Mouse (Mus musculus) lung, postnatal 10 days (tissue): ENCODE data around the gene Rasip1.
"Not testable (repeated sequence)": the region's sequence is repeated elsewhere in the genome, so short reads cannot be mapped to it uniquely, and the experiment has no call there.

Source experiments
- DNase-seq: peaks from one replicate; pipeline ENCODE4 v3.0.0; 2021

Gene Rasip1

DNA sequence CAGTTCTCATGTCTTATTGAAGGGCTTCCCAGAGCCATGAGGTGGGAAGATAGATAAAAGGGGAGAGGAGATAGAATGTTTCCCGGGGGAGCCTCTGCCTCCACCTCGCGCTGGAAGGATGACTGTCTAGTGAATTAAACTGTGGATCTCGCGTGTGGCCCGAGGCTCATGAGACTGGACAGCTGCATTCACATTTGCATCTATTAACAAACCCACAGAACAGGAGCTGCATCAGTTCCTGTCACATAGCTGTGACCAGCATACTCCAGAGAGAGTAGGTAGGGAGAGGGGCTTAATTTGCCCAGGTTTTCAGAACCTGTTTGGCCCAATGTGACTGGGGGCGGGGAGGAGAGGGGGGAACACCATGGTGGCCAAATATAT lies 18.3 kb downstream of the Rasip1 start:
- DNase-seq = no peak

DNA sequence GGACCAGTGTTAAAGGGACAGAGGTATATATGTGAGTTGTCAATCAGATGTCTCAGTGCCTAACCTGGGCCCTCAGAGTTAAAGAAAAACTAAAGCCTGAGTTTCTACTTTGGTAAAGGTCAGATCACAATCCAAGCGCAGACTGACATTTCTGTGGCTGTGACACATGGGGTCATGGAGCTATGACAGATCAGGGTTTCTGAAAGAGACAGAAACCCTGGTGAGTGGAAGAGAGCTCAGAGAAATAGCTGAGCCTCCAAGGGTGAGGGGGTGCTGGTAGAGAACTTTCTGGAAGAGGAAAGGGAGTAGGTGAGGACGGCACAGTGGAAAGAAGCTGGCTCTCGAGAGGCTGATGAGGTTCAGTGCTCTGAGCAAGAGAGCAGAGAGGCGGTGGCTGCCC lies 19.4 kb downstream of the Rasip1 start:
- no peak for DNase-seq

DNA sequence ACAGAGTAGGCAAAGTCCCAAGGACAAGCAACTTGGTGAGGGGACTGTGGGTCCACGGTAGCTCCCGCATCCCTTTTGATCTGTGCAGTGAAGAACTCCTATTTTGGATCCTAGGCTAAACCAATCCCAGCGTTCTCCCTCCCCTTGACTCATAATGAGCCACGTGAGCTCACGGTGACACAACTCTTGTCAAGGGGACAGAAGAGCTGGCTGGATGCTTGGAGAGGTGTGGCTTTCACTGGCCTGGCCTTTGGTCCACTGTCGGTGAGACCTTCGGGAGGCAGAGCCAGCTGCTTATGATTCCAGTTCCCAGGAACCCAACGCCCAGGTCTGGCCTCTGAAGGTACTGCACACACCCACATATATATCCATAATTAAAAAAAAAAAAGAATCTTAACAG lies 22.1 kb downstream of the Rasip1 start:
- DNase-seq = no peak

DNA sequence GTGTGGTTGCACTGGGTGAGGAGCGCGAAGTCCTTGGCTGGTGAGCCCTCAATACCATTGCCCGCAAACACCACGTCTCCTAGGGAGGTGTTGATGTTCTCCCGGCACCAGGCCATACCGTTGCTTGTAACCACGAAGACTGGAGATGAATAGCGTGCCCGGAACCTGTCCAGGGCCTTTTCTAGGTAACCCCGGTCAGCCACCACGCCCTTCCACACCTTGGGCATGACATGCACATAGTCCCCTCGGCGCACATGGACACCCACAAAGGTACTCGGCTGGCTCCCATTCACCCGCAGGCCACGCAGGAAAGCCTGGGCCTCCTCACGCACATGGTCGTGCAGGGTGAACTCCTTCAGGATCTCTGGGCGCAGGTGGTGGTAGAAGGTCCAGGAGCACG lies 23.2 kb downstream of the Rasip1 start:
- DNase-seq = not testable (repeated sequence)

DNA sequence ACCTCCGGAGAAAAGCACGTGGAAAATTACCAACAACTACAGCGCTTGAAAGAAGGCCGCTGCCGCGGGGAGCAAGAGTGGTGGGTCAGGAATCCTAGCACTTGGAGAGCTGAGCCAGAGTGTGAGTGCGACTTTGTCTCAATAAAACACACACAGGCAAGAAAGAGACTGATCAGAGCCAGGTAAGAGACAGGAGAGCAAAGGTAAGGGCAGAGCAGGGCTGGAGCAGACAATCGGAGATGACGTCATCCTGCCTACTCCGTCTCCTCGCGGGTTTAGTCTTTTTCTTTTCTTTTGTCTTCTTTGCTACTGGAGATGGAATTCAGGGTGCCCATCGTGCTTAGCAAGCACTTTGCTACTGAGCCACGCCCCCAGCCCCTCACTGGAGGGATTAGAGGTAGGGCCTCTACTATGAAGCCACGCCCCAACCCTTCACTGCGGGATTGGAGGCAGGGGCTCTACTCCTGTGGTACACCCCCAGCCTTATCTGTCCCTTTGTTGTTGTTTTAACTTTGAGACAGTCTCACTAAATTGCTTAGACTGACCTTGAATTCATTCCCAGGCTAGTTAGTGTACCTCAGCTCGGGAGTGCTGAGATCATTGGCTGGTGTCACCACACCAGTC lies 27.2 kb downstream of the Rasip1 start:
- DNase-seq = peak; percentile 27

DNA sequence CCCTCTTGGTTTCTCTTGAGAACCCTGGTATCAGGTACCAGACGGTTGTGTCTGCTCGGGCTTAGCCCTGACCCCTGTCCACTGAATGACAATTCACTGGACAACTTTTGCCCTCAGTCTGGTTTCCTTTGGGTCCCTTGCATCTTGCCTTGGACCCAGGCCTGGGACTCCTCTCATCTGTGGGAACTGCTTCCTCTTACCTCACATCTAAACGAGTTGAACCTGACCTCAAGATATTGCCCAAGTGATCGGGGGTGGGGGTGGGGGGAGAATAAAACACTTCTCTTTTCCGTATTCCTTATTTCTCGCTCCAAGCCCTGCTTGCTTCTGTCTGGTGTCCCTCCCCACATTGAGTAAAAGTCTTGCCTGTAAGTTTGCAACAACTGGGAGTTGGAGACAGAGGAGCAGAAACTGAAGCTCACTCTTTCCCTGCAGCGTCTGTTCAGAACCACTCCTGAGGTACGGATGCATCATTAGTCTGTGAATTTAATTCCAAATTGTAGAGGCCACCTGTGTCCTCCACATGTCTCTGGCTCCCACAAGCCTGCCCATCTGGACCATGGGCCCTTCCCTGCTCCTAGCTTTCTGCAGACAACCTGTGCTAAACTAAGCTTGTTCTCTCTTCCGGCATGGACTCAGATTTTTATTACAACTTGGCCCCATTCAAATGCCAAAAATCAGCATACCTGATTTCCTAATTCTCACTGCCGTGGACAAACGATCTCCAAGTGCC lies 33.6 kb downstream of the Rasip1 start:
- DNase-seq = no peak

DNA sequence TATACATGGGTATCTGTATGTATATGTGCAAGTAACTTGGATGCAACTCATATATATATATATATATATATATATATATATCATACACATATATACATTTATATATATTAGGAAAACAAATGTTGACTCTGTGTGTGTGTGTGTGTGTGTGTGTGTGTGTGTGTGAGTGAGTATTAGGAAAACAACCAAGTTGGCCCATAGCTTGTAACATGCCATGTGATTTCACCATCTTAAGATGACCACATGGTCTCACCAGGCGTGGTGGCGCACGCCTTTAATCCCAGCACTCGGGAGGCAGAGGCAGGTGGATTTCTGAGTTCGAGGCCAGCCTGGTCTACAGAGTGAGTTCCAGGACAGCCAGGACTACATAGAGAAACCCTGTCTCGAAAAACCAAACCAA lies 34.4 kb downstream of the Rasip1 start:
- DNase-seq = not testable (repeated sequence)

DNA sequence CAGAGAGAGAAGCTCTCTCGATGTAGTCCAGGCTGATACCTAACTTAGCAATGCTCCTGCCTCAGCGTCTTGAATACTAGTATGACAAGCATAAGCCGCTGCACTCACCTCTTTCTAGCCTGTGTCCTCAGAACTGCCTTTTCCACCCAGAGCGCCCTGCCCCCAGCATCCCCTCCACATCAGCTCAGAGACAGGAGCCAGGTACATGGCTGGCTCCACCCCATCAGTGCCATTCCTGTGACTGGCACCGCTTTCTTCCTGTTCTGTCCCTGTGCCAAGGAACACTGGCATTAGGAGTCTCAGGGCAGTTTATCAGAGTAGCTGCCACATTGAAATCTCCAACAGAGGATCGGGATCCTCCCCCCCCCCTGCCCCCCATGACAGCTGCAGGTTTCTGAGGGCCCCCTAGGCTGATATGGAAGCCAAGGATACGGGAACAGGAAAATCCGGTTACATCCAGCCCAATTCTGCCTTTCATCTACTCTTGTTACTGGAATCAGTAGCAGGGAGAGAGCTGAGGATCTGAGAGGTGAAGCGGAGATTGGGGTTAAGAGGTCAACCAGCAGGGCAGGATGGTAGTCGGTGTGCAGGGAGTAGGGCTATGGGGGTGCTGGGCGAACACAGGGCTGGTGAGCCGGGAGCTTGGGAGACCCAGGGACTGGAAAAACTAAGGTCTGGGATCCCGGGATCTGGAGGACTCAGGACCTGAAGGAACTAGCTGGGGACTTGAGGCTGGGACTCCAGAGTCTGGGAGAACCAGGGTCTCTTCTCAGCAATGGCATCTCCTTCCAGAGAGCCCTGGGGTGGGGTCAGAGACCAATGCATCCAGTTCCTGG lies 38.2 kb downstream of the Rasip1 start:
- DNase-seq = no peak

DNA sequence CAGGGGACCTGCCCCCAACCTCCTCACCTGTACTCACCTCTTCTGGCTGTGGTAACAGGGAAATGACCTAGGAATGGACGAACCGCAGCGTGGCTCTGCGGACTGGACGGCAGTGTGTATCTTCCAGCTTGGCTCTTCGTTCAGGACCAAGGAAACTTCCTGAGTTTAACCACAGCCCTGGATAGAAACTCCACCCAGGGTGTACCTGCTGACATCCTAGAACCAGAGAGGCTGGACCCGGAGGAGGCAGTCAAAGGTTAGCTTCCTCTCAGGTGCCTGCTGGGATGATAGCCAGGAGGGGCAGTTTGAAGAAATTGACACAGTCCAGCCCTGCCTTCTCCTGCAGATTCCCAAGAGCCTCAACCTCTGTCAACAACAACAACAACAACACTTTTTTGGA lies 38.9 kb downstream of the Rasip1 start, which contains the start of gene Fut2:
Gene Fut2 (minus strand): TSS at position 234 of the 400 bp plus-strand sequence.
- no peak for DNase-seq

DNA sequence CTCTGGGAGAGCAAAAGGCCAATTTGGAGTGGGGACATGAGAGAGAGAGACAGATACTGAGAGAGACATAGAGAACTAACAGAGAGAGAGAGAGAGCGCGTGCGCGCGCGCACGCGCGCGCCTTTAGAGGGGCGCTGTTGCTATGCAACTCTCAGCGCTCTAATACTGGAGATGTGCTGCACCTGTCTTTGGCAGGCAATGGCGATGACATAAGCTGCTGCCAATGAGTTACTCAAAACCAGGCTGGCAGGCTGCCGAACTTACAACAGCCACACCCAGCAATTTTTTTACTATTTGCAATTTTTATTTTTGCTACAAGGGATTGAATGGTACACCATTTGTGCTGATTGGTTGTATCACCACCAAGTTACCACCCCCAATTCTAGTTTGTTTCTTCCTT lies 40.5 kb downstream of the Rasip1 start:
- no peak for DNase-seq

DNA sequence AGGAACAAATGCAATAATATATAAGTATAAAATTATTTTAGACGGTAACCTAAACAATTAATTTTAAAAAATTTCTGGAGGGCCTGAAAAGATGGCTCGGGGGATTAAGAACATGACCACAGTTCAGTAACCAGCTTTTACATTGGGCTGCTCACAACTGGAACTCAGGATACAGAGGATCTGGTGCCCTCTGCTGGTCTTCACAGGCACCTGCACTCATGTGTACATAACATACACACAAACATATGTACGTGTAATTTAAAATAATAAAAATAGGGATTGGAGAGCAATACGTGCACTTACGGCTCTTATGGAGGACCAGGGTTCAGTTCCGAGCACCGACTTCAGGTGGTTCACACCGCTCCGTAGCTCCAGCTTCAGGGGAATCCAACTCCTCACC lies 41.6 kb downstream of the Rasip1 start:
- no peak for DNase-seq

DNA sequence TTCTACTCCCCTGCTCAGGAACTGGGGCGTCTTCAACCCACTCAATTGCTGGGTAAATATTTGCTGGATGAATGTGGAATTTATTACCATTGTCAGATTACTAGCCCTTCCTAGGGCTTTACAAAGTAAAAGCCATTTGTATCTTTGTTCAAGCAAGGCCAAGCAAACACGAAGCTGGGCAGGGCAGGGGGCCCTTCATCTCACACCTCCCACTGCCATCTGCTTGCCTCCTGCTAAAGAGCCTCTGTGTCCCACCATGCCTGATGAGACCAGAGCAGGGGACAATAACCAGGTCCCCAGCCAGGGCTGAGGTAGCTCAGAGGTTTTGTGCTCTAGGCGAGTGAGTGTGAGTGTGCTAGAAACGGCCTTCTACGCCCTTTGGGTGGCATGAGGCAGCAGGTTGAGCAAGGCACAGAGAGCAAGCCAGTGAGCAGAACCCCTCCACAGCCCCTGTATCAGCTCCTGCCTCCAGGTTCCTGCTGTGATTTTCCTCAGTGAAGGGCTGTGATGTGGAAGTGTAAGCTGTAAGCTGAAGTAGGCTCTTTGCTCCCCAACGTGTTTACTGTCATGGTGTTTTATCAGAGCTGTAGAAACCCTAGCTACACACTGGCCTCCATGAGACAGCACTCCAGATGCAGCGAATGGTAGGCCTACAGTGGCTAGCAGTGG lies 50.5 kb downstream of the Rasip1 start:
- no peak for DNase-seq

DNA sequence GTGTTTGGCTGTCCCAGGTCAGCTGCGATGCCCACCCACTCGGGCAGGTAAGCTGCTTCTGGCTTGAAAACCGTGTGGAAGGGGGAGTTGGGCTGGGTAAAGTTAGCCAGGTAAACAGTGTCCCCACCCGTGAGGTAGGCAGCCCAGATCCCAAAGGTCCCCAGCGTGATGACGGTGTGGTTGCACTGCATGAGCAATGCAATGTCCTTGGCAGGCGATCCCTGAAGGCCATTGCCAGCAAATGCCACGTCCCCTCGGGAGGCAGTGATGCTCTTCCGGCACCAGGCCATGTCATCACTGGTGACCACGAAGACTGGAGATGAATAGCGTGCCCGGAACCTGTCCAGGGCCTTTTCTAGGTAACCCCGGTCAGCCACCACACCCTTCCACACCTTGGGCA lies 51.2 kb downstream of the Rasip1 start:
- DNase-seq = no peak

DNA sequence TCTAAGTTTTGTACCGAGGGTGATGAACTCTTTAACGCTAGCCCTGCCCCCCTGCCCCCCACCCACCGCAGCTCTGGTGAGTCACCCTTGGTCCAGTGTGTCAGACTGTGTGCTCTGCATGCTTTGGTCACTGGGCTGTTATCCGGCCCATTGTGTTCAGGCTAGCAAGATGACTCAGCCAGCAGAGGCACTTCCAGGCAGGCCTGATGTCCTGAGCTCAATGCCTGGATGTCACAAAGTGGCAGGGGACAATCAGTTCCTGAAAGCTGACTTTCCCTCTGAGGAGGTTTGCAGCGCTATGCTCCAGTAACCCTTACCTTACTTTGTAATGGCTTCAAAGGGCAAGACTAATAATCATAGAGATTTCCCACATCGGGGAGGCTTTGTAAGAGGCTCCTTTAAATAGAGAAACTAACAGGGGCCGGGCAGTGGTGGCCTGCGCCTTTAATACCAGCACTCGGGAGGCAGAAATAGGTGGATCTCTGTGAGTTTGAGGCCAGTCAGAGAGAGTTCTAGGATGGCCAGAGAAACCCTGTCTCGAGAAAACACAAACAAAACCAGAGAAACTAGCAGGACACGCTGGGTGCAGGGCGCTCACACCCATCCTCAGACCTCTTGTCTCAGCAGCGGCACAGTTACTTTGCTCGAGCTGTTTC lies 52.8 kb downstream of the Rasip1 start:
- DNase-seq = peak; percentile 64

DNA sequence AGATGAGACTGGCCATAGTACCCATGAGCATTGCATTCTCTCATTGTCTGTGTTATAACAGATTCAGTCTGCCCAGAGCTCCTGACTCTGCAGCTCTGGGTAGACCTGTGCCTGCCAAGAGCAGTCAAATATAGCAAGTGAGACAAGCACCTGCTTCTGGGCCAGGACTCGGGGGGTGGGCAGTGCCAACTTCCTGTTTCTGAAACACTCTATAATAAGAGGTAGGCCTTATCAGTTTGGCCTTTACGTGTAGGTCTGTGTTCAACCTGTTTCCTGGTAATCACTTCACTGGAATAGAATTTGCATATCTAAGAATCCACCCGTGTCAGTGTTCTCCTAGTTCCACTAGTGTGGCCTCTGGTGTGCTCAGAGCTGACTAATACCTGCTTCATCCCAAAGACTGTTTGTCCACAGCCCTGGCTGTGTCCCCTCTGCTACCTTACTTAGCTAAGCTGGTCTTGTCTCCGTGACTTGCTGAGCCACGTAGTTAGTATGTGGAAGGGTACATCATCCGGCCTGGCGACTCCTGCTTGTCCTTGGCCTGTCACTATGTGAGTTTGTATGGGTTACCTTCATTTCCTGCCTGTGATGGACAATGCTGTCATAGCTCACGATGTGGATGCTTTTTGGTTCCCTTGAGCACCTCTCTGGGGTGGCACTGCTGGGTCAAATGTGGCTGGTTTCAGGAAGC lies 53.9 kb downstream of the Rasip1 start:
- DNase-seq = no peak

DNA sequence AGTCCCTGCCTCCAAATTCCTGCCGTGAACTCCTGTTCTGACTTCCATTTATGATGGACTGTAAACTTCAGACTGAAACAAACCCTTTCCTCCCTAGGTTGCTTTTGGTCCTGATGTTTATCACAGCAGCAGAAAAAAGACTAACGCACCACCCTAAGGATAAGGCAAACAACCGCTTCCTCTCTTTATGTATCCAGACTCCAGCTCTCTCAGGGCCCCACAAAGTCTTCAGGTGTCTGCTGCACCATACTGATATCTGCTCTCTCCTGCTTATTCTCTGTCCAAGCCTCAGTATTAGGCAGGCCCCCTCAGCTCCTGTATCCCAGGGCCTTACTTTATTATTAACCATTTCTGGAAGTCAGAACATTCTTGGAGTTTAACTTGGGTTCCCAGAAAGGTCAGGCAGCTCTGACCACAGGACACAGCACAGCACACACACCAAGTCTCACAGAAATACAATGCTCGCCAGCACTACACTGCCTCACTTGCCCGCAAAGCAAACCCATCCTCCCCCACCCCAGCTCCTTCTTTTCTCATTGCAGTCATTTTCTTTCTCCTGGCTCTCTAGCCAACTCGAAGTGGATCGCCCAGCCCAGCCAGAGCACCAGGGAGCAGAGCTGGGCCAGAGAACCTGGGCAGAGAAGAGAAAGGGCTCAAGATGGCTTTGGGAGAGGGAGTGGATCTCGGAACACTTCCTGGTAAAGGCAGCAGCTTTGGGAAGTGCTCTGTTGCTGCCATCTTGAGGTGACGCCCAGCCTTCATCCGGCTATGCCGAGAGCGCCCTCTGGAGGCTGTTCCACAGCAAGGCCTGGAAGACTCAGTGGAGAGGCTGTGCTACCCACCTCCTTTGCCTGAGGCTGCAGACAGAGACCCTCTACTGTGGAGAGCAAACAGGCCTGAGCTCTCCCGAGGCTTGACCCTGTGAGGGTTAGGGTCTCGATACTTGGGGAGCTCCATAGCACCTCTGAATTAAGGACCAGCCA lies 55.1 kb downstream of the Rasip1 start:
- peak; percentile 93 for DNase-seq

DNA sequence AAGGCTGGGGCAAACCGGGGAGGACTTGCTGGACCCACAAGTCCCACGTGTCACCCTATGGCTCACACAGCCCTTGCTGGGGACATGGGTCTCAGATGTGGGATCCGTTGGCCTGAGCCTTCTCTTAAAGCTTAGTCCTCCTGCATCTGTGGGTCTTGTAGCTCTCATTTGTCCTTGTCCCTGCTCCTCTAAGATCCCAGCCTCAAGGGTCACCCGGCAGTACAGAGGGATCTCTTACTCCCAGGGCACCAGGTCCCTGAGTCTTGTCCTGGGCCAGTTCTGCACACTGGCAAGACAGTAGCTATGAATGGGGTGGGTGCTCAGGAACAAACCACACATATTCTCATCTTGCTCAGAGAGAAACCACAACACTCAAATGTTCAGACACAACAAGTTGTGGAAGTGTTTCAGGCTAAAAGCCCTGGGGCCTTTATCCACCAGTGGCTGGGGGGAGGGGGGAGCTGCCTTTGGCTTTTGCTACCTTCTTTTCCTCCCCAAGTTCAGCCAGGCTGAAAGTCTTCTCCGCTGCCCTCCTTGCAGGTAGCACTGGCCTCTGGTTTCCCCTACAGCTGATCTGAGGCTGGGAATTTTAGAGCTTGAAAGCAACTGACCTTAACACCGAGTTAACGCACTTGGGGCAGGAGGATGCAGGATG lies 56.2 kb downstream of the Rasip1 start, which contains the start of gene Ntn5:
Gene Ntn5 (plus strand): TSS at position 627 of the 655 bp plus-strand sequence.
- DNase-seq = no peak

DNA sequence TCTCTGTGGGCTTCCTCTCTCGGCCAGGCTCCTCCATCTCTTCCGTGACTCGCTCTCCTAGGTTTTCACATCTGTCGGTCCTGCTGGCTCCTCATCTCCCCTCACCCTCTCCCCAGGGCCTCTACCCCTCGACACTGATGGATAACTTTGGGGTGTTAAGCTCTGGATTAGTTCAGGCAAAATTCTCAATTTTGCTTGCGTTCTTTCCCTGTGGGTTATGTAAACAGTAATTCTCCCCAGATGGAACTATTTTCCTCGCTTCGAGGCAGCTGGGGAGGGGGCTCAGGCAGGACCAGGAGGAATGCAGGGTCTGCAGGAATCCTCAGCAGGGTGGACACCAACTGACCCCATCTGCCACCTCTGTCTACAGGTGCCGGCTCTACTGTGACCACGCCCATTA lies 58.5 kb downstream of the Rasip1 start:
- no peak for DNase-seq

DNA sequence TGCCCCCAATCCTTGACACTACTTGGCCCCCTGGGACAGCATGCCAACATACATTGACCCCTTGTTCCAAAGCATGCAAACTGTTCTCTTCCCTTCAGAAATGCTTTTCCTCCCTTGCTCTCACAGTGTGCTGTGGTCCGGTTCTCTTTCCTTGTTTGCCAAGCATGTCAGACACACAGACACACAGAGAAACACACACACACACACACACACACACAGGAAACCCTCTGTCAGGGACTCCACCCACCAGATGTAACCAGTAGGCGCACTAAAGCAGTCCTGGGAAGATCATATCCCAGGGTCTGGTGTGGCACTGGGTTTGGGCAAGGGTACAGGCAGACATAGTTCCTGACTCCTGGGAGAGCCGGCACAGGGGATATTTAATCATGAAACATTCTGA lies 59.6 kb downstream of the Rasip1 start:
- no peak for DNase-seq
